Mouse (Mus musculus): ENCODE measurements at regions not wholly inside any gene's neighbourhood (a gene's known extent, or its start where the extent isn't known, plus 50 kb on each side); places are given as distances from the start of the nearest gene placed in this dataset.

- DNase-seq (ENCODE audit: low spot score), result no peak
Observed at GRCm38 (mm10) chr15:39998063-39998462, 136.1 kb upstream of the 9330182O14Rik start.

- no peak for DNase-seq (ENCODE audit: low spot score)
Observed at GRCm38 (mm10) chr15:40000022-40000421, 134.1 kb upstream of the 9330182O14Rik start.

- DNase-seq (ENCODE audit: low spot score), result no peak
Observed at GRCm38 (mm10) chr15:40005096-40005495, 129.1 kb upstream of the 9330182O14Rik start.

- no peak for DNase-seq (ENCODE audit: low spot score)
Observed at GRCm38 (mm10) chr15:40007844-40008243, 126.3 kb upstream of the 9330182O14Rik start.

GRCm38 (mm10) chr15:40013833-40014232, 120.3 kb upstream of the 9330182O14Rik start:
- no peak for DNase-seq (ENCODE audit: low spot score)

GRCm38 (mm10) chr15:40017019-40017418, 117.1 kb upstream of the 9330182O14Rik start:
- no peak for DNase-seq (ENCODE audit: low spot score)

GRCm38 (mm10) chr15:40017597-40017996, 116.6 kb upstream of the 9330182O14Rik start:
- no peak for DNase-seq (ENCODE audit: low spot score)

- no peak for DNase-seq (ENCODE audit: low spot score)
Observed at GRCm38 (mm10) chr15:40018047-40018791, 115.9 kb upstream of the 9330182O14Rik start.

- DNase-seq (ENCODE audit: low spot score), result no peak
Observed at GRCm38 (mm10) chr15:40018792-40019151, 115.4 kb upstream of the 9330182O14Rik start.

- no peak for DNase-seq (ENCODE audit: low spot score)
Observed at GRCm38 (mm10) chr15:40019226-40019625, 114.9 kb upstream of the 9330182O14Rik start.

- no peak for DNase-seq (ENCODE audit: low spot score)
Observed at GRCm38 (mm10) chr15:40020097-40020496, 114.1 kb upstream of the 9330182O14Rik start.

- no peak for DNase-seq (ENCODE audit: low spot score)
Observed at GRCm38 (mm10) chr15:40020646-40021045, 113.5 kb upstream of the 9330182O14Rik start.

- DNase-seq (ENCODE audit: low spot score), result no peak
Observed at GRCm38 (mm10) chr15:40023195-40023594, 111.0 kb upstream of the 9330182O14Rik start.

- no peak for DNase-seq (ENCODE audit: low spot score)
Observed at GRCm38 (mm10) chr15:40032088-40032487, 102.1 kb upstream of the 9330182O14Rik start.

- DNase-seq (ENCODE audit: low spot score), result peak; percentile 18
Observed at GRCm38 (mm10) chr15:40036181-40036580, 98.0 kb upstream of the 9330182O14Rik start.

GRCm38 (mm10) chr15:40037266-40037665, 96.9 kb upstream of the 9330182O14Rik start:
- no peak for DNase-seq (ENCODE audit: low spot score)

GRCm38 (mm10) chr15:40046219-40046618, 87.9 kb upstream of the 9330182O14Rik start:
- no peak for DNase-seq (ENCODE audit: low spot score)

GRCm38 (mm10) chr15:40047100-40047499, 87.1 kb upstream of the 9330182O14Rik start:
- DNase-seq (ENCODE audit: low spot score), result no peak

GRCm38 (mm10) chr15:40068051-40068450, 66.1 kb upstream of the 9330182O14Rik start:
- no peak for DNase-seq (ENCODE audit: low spot score)

GRCm38 (mm10) chr15:40075334-40075893, 58.8 kb upstream of the 9330182O14Rik start:
- DNase-seq (ENCODE audit: low spot score), result no peak

- DNase-seq (ENCODE audit: low spot score), result no peak
Observed at GRCm38 (mm10) chr15:40079872-40080271, 54.3 kb upstream of the 9330182O14Rik start.
